Mouse (Mus musculus) embryonic fibroblast, embryonic 13.5 days (primary cell): ENCODE results near the gene Cyth1.

ENCODE experiments used
- CTCF ChIP-seq: IDR thresholded peaks from 2 replicates; pipeline ENCODE4 v1.5.1; 2011; ENCODE audit warnings: mild to moderate bottlenecking, control low read depth, low read length, moderate library complexity, borderline replicate concordance; ENCODE audit not compliant: insufficient read depth
- POLR2A ChIP-seq: IDR thresholded peaks from 2 replicates; pipeline ENCODE4 v1.6.1; 2011; ENCODE audit warnings: low read depth, mild to moderate bottlenecking, control low read depth, low read length, moderate library complexity

GRCm38 (mm10) chr11:118101133-118101532, 147.3 kb downstream of the Cyth1 start:
- TF ChIP-seq CTCF (no peak), POLR2A (no peak)
